Mouse (Mus musculus): Measurements from ENCODE around the gene Myadml2.

GRCm38 (mm10) chr11:120693461-120693860 lies 45.5 kb upstream of the Myadml2 start:
- TF ChIP-seq POLR2A (IDR thresholded peaks at IDR 0.05; ENCODE audit: low read depth, low read length) (no peak), CTCF (IDR thresholded peaks at IDR 0.05; ENCODE audit: extremely low read depth, insufficient read depth, insufficient read length, insufficient replicate concordance) (no peak)
